Mouse (Mus musculus) heart, postnatal 0 days (tissue): ENCODE measurements around the gene Schip1. TPM values are rescaled to one million over a fixed set of nuclear protein-coding genes. Genes with fewer than 3 reads are reported as not detected.

ENCODE experiments used
- ATAC-seq: fragments of 200-750 bp; cut with Nextera tagmentation; 2 replicates; pipeline ENCODE4 v1.8.0; 2017; ENCODE audit warnings: low read depth, moderate number of reproducible peaks, moderate library complexity; ENCODE audit not compliant: insufficient read depth
- DNase-seq: peaks from one replicate; pipeline ENCODE4 v3.0.0-alpha.2; 2016; ENCODE audit warnings: low spot score
- H3K27ac ChIP-seq: fragments of 300-500 bp; sonication (generic); 2 replicates; pipeline ENCODE4 v1.5.1; 2014; ENCODE audit warnings: low read depth, mild to moderate bottlenecking
- H3K27me3 ChIP-seq: fragments of 300-500 bp; sonication (generic); 2 replicates; pipeline ENCODE4 v1.6.1; 2014; ENCODE audit warnings: low read length, mixed read lengths; ENCODE audit not compliant: control insufficient read depth, insufficient read depth
- H3K36me3 ChIP-seq: fragments of 300-500 bp; sonication (generic); replicated peaks from 2 replicates; pipeline ENCODE4 v1.6.1; 2014; ENCODE audit warnings: low read length, mixed read lengths; ENCODE audit not compliant: control insufficient read depth, insufficient read depth
- H3K4me1 ChIP-seq: fragments of 300-500 bp; sonication (generic); 2 replicates; pipeline ENCODE4 v1.6.1; 2014; ENCODE audit warnings: antibody characterized with exemption; ENCODE audit not compliant: control insufficient read depth, insufficient read depth
- H3K4me2 ChIP-seq: fragments of 300-500 bp; sonication (generic); 2 replicates; pipeline ENCODE4 v1.6.1; 2014; ENCODE audit warnings: low read depth, mild to moderate bottlenecking, low read length, moderate library complexity
- H3K4me3 ChIP-seq: fragments of 300-500 bp; sonication (generic); 2 replicates; pipeline ENCODE4 v1.5.1; 2014; ENCODE audit warnings: low read depth, low read length
- H3K9ac ChIP-seq: fragments of 300-500 bp; sonication (generic); replicated peaks from 2 replicates; pipeline ENCODE4 v1.6.1; 2014; ENCODE audit warnings: low read depth, low read length, mixed read lengths
- H3K9me3 ChIP-seq: fragments of 300-500 bp; sonication (generic); replicated peaks from 2 replicates; pipeline ENCODE4 v1.6.1; 2016; ENCODE audit warnings: low read length; ENCODE audit not compliant: control insufficient read depth
- CTCF ChIP-seq: IDR thresholded peaks from 2 replicates; pipeline ENCODE4 v1.5.1; 2016; ENCODE audit warnings: antibody characterized with exemption, control low read depth, low read depth
- EP300 ChIP-seq: IDR thresholded peaks from 2 replicates; pipeline ENCODE4 v1.6.1; 2016; ENCODE audit warnings: antibody characterized with exemption, low read depth
- WGBS: fragments of 180-500 bp; shearing (Covaris S2); extraction: QIAGEN DNeasy Blood & Tissue Kit; methylation state at CpG from one replicate; pipeline ENCODE4 v1.1.7; 2014; 5-methylcytosine and 5-hydroxymethylcytosine counted together
- polyA plus RNA-seq: library from polyadenylated mRNA; unstranded; fragments of >200 nt; fragmentation: Nextera tagmentation; extraction: Ambion mirVana; gene quantifications from 2 replicates; pipeline ENCODE4 v1.2.1, GENCODE M21; 2015
- total RNA-seq: library from RNA; depleted of rRNA; stranded (reverse); fragments of >200 nt; gene quantifications from 2 replicates; pipeline ENCODE4 v1.2.3, GENCODE M21; 2014; ENCODE audit warnings: low replicate concordance

The Schip1 gene
- total and polyA plus RNA-seq, 2 experiments from 2014 or later: 58.4 to 74.3 TPM

DNA sequence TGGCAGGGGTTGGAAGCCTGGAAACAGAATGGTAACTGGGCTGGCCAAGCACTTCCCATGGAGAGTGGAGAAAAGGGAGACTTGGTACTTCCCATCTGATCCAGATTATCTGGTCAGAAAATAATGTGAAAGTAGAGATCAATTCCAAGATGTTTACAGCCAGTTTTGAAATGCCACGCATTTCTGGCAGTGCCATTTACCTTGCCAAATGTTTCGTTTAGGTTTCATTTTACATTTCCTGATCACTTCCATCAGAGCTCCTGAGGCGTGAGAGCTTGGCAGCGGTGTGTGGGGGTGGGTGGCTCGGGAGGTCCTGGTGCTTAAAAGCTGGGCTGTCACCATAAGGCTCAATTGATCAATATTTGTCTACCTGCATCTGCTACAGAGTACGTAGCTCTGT is 426.9 kb downstream of the Schip1 start:
- no peaks in the 10 kb centered on the region; the same call in 1 of the 2 replicates for H3K36me3 ChIP-seq
- ATAC-seq (no peak), DNase-seq (no peak)
- no peaks in the 10 kb centered on the region for H3K9me3 ChIP-seq
- no peak overlapping the region for H3K9ac ChIP-seq
- H3K27me3 ChIP-seq: no peaks in the 10 kb centered on the region
- 74% methylated on average over 6 of the region's 6 CpGs for WGBS
- no peak overlapping the region for H3K4me2 ChIP-seq
- no peak for TF ChIP-seq CTCF
- no peak for TF ChIP-seq EP300
- H3K4me3 ChIP-seq: no peak overlapping the region
- H3K4me1 ChIP-seq: peaks cover 17% of the 10 kb centered on the region
- H3K27ac ChIP-seq: peak overlapping the region; percentile 100; the same call in 1 of the 2 replicates

DNA sequence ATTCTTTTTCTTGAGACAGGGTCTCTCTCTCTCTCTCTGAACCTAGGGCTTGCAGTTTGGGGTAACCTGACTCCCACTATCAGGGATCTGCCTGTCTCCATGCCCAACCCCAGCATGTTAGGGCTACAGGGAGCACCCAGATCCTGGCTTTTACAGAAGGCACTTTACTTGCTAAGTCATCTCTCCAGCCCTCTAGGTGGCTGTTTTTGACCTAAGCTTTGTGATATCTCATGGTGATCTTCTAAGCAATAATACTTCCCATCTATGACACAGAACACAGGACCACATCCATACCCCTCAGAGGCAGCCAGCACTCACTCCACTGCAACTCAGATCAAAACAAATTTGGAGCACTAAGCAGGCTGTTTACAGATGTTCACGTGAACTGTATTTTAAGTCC is 427.5 kb downstream of the Schip1 start:
- H3K4me1 ChIP-seq: peaks cover 22% of the 10 kb centered on the region
- peak overlapping the region; percentile 90 for H3K4me2 ChIP-seq
- no peaks in the 10 kb centered on the region; the same call in 1 of the 2 replicates for H3K36me3 ChIP-seq
- DNase-seq: no peak
- H3K27ac ChIP-seq: peak overlapping the region; percentile 100
- ATAC-seq: no peak
- H3K9ac ChIP-seq: no peak overlapping the region
- 50% methylated on average over 1 of the region's 1 CpGs for WGBS
- no peaks in the 10 kb centered on the region for H3K27me3 ChIP-seq
- H3K4me3 ChIP-seq: peak overlapping the region; percentile 89; the same call in 1 of the 2 replicates
- H3K9me3 ChIP-seq: no peaks in the 10 kb centered on the region
- TF ChIP-seq CTCF (no peak), EP300 (no peak)

DNA sequence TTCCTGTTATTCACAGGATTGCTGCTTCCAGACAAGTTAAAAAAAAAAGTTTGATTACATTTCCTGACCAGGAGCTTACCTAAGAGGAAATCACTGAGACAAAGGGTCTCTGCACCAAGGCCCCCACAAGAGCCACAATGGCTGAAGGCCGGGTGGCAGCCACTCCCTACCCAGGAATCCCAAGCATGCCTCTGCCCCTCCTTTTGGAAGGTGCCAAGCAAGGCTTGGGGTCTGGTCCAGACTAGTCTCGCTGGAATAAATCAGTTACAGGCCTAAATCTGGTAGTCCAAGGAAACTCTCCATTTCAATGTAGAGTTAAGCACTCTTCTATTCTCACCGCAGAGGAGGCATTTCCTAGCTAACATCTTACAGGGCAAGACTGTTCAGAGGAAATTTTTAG is 427.9 kb downstream of the Schip1 start:
- Histone ChIP-seq H3K9ac (peak overlapping the region; percentile 90; the same call in 1 of the 2 replicates), H3K27me3 (no peaks in the 10 kb centered on the region), H3K4me2 (peak overlapping the region; percentile 90), H3K27ac (peak overlapping the region; percentile 100), H3K36me3 (no peaks in the 10 kb centered on the region; the same call in 1 of the 2 replicates), H3K4me3 (peak overlapping the region; percentile 89), H3K9me3 (no peaks in the 10 kb centered on the region), H3K4me1 (peaks cover 22% of the 10 kb centered on the region)
- DNase-seq (peak; percentile 37), ATAC-seq (no peak)
- no peak for TF ChIP-seq EP300
- TF ChIP-seq CTCF: no peak
- WGBS: 16% methylated on average over 3 of the region's 3 CpGs

DNA sequence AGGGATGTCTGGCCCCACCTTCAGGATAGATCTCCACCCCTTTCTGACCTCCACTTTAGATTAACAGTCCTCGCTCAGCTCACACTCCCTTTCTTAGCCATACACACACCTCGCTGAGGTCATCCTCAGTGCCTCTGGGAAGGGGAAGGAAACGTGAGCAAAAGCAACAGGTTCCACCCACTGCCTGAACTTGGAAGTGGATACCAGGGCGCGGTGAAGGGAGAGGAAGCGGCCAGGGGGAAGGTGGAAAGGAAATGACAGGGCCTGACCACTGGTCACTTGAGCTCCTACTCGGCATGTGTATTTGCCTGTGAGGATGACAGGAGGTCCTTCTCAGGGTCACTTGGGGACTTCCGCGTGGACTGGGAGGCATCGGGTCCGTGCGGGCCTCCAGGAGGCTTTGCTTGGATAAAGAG is 428.6 kb downstream of the Schip1 start:
- TF ChIP-seq EP300: no peak
- TF ChIP-seq CTCF: no peak
- DNase-seq: peak; percentile 88
- peak; percentile 71 for ATAC-seq
- H3K4me3 ChIP-seq: peak overlapping the region; percentile 89
- H3K4me2 ChIP-seq: peak overlapping the region; percentile 90
- no peaks in the 10 kb centered on the region; the same call in 1 of the 2 replicates for H3K36me3 ChIP-seq
- no peaks in the 10 kb centered on the region for H3K9me3 ChIP-seq
- WGBS: under 1% methylated on average over 10 of the region's 12 CpGs
- H3K27me3 ChIP-seq: no peaks in the 10 kb centered on the region
- peak overlapping the region; percentile 100 for H3K27ac ChIP-seq
- peaks cover 24% of the 10 kb centered on the region for H3K4me1 ChIP-seq
- H3K9ac ChIP-seq: peak overlapping the region; percentile 90

DNA sequence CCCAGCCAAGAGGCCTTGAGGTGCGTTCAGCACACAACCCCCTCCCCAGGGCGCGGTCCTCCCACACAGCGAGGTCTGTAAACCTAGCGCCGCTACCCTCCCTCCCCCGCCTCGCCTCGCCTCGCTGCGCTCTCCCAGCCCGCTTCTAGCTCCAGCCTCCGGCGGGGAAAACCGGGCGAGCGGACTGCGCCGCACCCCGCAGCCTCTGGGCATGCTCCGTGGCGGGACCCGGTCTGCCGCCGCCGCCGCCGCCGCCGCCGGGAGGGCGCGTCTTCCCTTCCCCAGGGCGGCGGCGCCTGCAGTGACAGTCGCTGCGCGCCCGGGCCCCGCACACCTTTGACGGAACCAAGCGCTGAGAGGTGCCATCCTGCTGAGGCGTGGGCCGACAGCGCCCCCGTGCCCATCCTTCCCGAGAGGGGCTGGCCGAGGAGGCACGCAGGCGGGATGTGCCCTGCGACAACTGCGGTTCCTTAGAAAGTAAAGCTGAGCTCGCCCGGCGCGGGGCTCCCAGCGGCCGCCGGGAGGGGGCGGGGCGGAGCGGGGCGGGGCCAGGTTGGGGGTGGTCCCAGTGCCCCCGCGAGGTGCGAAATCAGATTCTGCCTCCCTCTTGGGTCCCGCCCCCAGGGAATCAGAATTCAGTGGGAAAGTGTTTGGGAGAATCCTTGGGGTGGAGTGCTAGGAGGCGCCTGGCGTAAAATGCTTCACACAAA is 429.1 kb downstream of the Schip1 start:
- H3K4me3 ChIP-seq: peak overlapping the region; percentile 89
- ATAC-seq: peak; percentile 75
- peak; percentile 85 for DNase-seq
- no peaks in the 10 kb centered on the region for H3K27me3 ChIP-seq
- H3K4me2 ChIP-seq: peak overlapping the region; percentile 90
- peak overlapping the region; percentile 100 for H3K27ac ChIP-seq
- WGBS: under 1% methylated on average over 53 of the region's 70 CpGs
- H3K9ac ChIP-seq: peak overlapping the region; percentile 90
- H3K4me1 ChIP-seq: peaks cover 24% of the 10 kb centered on the region
- TF ChIP-seq EP300: 0 out of 2 replicates have a peak, but pooled peaks have one; percentile 21
- TF ChIP-seq CTCF: no peak
- H3K9me3 ChIP-seq: no peaks in the 10 kb centered on the region
- no peaks in the 10 kb centered on the region; the same call in 1 of the 2 replicates for H3K36me3 ChIP-seq
